Mouse (Mus musculus) kidney, adult 2 months (tissue): ENCODE measurements around the gene Gm9945.

Source experiments
- CTCF ChIP-seq: fragments of 200-500 bp; conservative IDR thresholded peaks from 2 replicates; pipeline ENCODE4 v1.5.1; 2011; ENCODE audit warnings: low read depth, mild to moderate bottlenecking, control low read depth, low read length, moderate library complexity, mixed read lengths; ENCODE audit not compliant: insufficient read depth, insufficient read length
- POLR2A ChIP-seq: fragments of 200-500 bp; IDR thresholded peaks from one replicate; pipeline ENCODE4 v1.6.1; 2011; ENCODE audit warnings: low read depth, low read length, control low read depth

GRCm38 (mm10) chr11:53463551-53464424, 16.2 kb upstream of the Gm9945 start:
- TF ChIP-seq CTCF (no peak), POLR2A (no peak)
